18 mouse cellular contexts compared by ENCODE assay signal in the genomic region with DNA sequence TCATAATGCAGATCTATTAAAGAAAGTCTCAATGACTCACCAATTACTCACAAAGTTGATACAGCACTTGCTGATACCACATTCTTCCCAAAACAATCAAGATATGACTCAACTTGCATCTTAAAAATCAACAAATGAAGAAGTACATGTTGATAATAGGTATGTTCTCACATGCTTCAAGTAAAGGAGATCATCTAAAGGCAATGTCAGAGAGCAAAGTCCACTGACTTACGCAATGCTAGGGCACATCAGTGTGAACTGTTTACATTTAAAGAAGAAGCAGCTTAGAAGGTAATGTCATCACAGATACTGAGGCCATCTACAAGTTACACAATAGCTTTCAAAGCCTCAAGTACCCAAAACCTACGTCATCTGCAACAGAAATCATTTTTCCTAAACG. TPM values are rescaled to one million over a fixed set of nuclear protein-coding genes. Genes with fewer than 3 reads are reported as not detected.
DNase-seq lines count a peak whose midpoint lies in the region; ATAC-seq and TF ChIP-seq lines count a peak whose summit lies in the region.
"Had no signal": no experiment of that assay in that cellular context is flagged by ENCODE, and none has a peak within 500 bp of the region (broad histone marks: within the 10 kb centered on the region; RNA-seq: fewer than 3 reads in every experiment).

No protein-coding gene starts in this region.

- ATAC-seq in activated CD4-positive, CD25-positive, alpha-beta regulatory T cell, adult 4 months = peak; percentile 47
- peak; percentile 95 for ATAC-seq in liver, postnatal 0 days
- ATAC-seq in hindbrain, embryonic 14.5 days (ENCODE audit: low FRiP score) = no peak
- no peak for ATAC-seq in hindbrain, embryonic 12.5 days (ENCODE audit: low FRiP score)
- ATAC-seq: forebrain, embryonic 16.5 days had no signal

- no peaks in the 10 kb centered on the region for H3K27me3 ChIP-seq in liver, postnatal 0 days (ENCODE audit: insufficient read depth, low read length)
- H3K27me3 ChIP-seq in hindbrain, embryonic 14.5 days (ENCODE audit: control insufficient read depth, insufficient read depth, low read length) = no peaks in the 10 kb centered on the region
- H3K27me3 ChIP-seq in hindbrain, embryonic 12.5 days = no peaks in the 10 kb centered on the region
- H3K27me3 ChIP-seq: heart, embryonic 12.5 days; liver, embryonic 13.5 days had no signal

- no peaks in the 10 kb centered on the region for H3K9me3 ChIP-seq in liver, postnatal 0 days (ENCODE audit: low read length)
- no peaks in the 10 kb centered on the region for H3K9me3 ChIP-seq in hindbrain, embryonic 14.5 days (ENCODE audit: control insufficient read depth, low read length)
- no peaks in the 10 kb centered on the region for H3K9me3 ChIP-seq in hindbrain, embryonic 12.5 days (replicated peaks)
- H3K9me3 ChIP-seq: heart, embryonic 12.5 days; liver, embryonic 13.5 days had no signal

- H3K4me1 ChIP-seq in liver, postnatal 0 days (ENCODE audit: insufficient read depth) = peaks cover 3% of the 10 kb centered on the region; the same call in 1 of the 2 replicates
- H3K4me1 ChIP-seq in hindbrain, embryonic 14.5 days (replicated peaks; ENCODE audit: control insufficient read depth, insufficient read depth, low read length) = peaks cover under 1% of the 10 kb centered on the region; the same call in 1 of the 2 replicates
- no peaks in the 10 kb centered on the region for H3K4me1 ChIP-seq in hindbrain, embryonic 12.5 days

- no peak overlapping the region for H3K9ac ChIP-seq in liver, postnatal 0 days (replicated peaks)
- no peak overlapping the region for H3K9ac ChIP-seq in hindbrain, embryonic 14.5 days
- no peak overlapping the region for H3K9ac ChIP-seq in hindbrain, embryonic 12.5 days
- H3K9ac ChIP-seq: heart, embryonic 12.5 days; liver, embryonic 13.5 days had no signal

- peak; percentile 84 for TF ChIP-seq EP300 in liver, postnatal 0 days (IDR thresholded peaks at IDR 0.05; ENCODE audit: low read depth)

- TF ChIP-seq CTCF in liver, postnatal 0 days (IDR thresholded peaks at IDR 0.05; ENCODE audit: low read depth) = no peak

- no peaks in the 10 kb centered on the region for H3K36me3 ChIP-seq in liver, postnatal 0 days (replicated peaks; ENCODE audit: insufficient read depth, low read length)
- no peaks in the 10 kb centered on the region for H3K36me3 ChIP-seq in hindbrain, embryonic 14.5 days (replicated peaks; ENCODE audit: control insufficient read depth, insufficient read depth)
- H3K36me3 ChIP-seq in hindbrain, embryonic 12.5 days = no peaks in the 10 kb centered on the region
- H3K36me3 ChIP-seq: heart, embryonic 12.5 days; liver, embryonic 13.5 days had no signal

- no peak overlapping the region for H3K4me3 ChIP-seq in liver, postnatal 0 days (ENCODE audit: low read depth, low read length)
- H3K4me3 ChIP-seq in hindbrain, embryonic 14.5 days (replicated peaks; ENCODE audit: low read length) = no peak overlapping the region
- no peak overlapping the region for H3K4me3 ChIP-seq in hindbrain, embryonic 12.5 days
- H3K4me3 ChIP-seq: erythroblast, embryonic 14.5 days; heart, embryonic 12.5 days; liver, embryonic 13.5 days had no signal

- WGBS in liver, postnatal 0 days (ENCODE audit: insufficient replicate concordance) = 50% methylated on average over 3 of the region's 3 CpGs
- WGBS in hindbrain, embryonic 14.5 days = 86% methylated on average over 3 of the region's 3 CpGs
- 88% methylated on average over 3 of the region's 3 CpGs for WGBS in hindbrain, embryonic 12.5 days

- 0 out of 2 replicates have a peak overlapping the region, but pooled peaks have one; percentile 1 for H3K4me2 ChIP-seq in liver, postnatal 0 days (ENCODE audit: low read depth, low read length)
- H3K4me2 ChIP-seq in hindbrain, embryonic 14.5 days (replicated peaks) = no peak overlapping the region
- H3K4me2 ChIP-seq in hindbrain, embryonic 12.5 days (replicated peaks) = no peak overlapping the region
- H3K4me2 ChIP-seq: heart, embryonic 12.5 days; liver, embryonic 13.5 days had no signal

- DNase-seq in lung, postnatal 25 days (ENCODE audit: low spot score) = peak; percentile 14
- DNase-seq in lung, postnatal 4 days = no peak
- peak; percentile 40 for DNase-seq in liver, postnatal 0 days
- no peak for DNase-seq in hindbrain, embryonic 14.5 days (ENCODE audit: low spot score)
- no peak for DNase-seq in left cerebral cortex, adult 8-10 months (ENCODE audit: low spot score in 2 of 2)
- DNase-seq: adrenal gland, adult 2 months; cerebellum, postnatal 10 days; gastrocnemius, postnatal 14 days; kidney, adult 2 months; kidney, postnatal 4 days; liver, embryonic 13.5 days; right cerebral cortex, postnatal 25 days; thymus, postnatal 14 days had no signal

- peak overlapping the region; percentile 29; the same call in 1 of the 2 replicates for H3K27ac ChIP-seq in liver, postnatal 0 days (ENCODE audit: low read depth)
- no peak overlapping the region for H3K27ac ChIP-seq in hindbrain, embryonic 14.5 days
- H3K27ac ChIP-seq in hindbrain, embryonic 12.5 days = no peak overlapping the region
- H3K27ac ChIP-seq: liver, embryonic 13.5 days had no signal

RNA-seq across cellular contexts. Expression of gene Gtdc1, which starts 7.0 kb away (rescaled TPM):
- 10 to 100 TPM; 16.2 to 16.6 TPM for polyA plus RNA-seq in activated CD4-positive, CD25-positive, alpha-beta regulatory T cell, adult 4 months (2017; shearing (Covaris generic))
- 7.8 and 8.5 TPM in 2 replicates for polyA plus RNA-seq in liver, postnatal 0 days (2015; fragmentation: Nextera tagmentation; extraction: Ambion mirVana)
- polyA plus RNA-seq in hindbrain, embryonic 14.5 days (2014; fragmentation: Nextera tagmentation; extraction: Ambion mirVana) = 23.0 and 23.7 TPM in 2 replicates
- 16.1 and 19.2 TPM in 2 replicates for polyA plus RNA-seq in hindbrain, embryonic 12.5 days (2016; fragmentation: Nextera tagmentation; extraction: Ambion mirVana)
- 100 to 1,000 TPM in 1 of 4 experiments, 10 to 100 TPM in 3; 72.7 to 102 (median 92.4) TPM for total RNA-seq in left cerebral cortex, adult 8-10 months (2022)

Comparison
In these comparisons a context has a peak if more than half of its experiments do, and no peak if none do; other contexts are left out.
1. DNase-seq: peak in lung, postnatal 25 days (single experiment) and liver, postnatal 0 days (single experiment); none in lung, postnatal 4 days (0 of 2), hindbrain, embryonic 14.5 days (single experiment) and left cerebral cortex, adult 8-10 months (0 of 2).
2. ATAC-seq: peak in activated CD4-positive, CD25-positive, alpha-beta regulatory T cell, adult 4 months (single experiment) and liver, postnatal 0 days (single experiment); none in hindbrain, embryonic 14.5 days (single experiment) and hindbrain, embryonic 12.5 days (single experiment).